Mouse (Mus musculus) lung, adult 2 months (tissue): ENCODE measurements around the gene 1600014C23Rik.
A peak's percentile ranks its signal among the peaks of the same experiment; 100 is the strongest.

Source experiments
- CTCF ChIP-seq: fragments of 200-500 bp; IDR thresholded peaks from 2 replicates; pipeline ENCODE4 v1.5.1; 2011; ENCODE audit warnings: mild to moderate bottlenecking, low read length, control low read depth; ENCODE audit not compliant: insufficient read depth
- POLR2A ChIP-seq: fragments of 200-500 bp; IDR thresholded peaks from 2 replicates; pipeline ENCODE4 v1.6.1; 2011; ENCODE audit warnings: low read depth, mild to moderate bottlenecking, control low read depth, low read length, borderline replicate concordance; ENCODE audit errors: extremely low read depth

DNA sequence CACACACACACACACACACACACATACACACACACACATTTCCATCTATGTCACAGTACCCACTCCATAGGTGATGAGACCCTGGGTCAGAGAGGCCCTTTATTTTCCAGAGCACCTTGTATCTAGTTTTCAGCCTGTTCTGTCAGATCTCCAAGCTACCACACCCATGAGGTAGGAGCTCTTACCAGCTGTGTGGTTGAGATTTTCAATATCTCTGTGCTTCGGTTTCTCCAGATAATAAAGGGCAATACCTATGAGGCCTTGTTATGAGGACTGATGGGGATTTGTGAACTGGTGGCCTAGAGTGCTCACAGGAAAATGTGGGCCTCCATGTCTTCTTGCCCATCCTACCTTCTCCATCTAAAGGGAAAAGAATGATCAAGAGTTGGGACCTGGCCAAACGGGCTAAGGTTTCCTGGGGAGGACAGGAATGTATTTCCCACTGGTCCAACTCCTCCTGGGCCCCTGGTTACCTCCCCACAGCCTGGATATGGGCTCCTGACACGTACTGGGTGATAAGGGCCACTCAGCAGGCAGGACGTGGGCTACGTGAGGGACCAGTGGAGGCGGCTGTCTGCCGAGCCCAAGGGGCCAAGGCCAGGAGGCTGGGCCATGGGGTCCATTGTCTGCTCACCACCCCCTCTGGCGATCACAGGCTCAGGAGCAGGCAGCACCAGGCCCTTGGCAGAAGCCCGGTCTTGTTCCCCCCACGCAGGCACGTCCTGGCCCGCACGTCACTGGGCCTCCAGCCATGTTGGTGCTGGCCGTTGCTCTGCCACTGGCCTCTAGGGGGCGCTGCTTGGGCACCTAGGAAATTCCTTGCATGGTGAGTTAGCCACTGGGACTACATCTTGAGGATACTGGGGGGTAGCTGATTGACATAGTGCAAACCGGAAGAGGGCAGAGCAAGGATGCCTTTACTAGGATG, 14.5 kb upstream of the 1600014C23Rik start:
- peak; percentile 39 for TF ChIP-seq CTCF
- no peak for TF ChIP-seq POLR2A
